Mouse (Mus musculus): Measurements from ENCODE around the gene Dnajc3. TPM values are rescaled to one million over a fixed set of nuclear protein-coding genes. Genes with fewer than 3 reads are reported as not detected.
A peak's percentile ranks its signal among the peaks of the same experiment; 100 is the strongest.

The Dnajc3 gene
- polyA plus RNA-seq, 1 experiment from 2014 or later = 24.4 TPM

- Histone ChIP-seq H3K9ac (ENCODE audit: low read length) (no peak overlapping the region), H3K9me3 (ENCODE audit: control insufficient read depth, low read length) (no peaks in the 10 kb centered on the region), H3K27me3 (ENCODE audit: control insufficient read depth, insufficient read depth, low read length) (no peaks in the 10 kb centered on the region), H3K4me1 (ENCODE audit: control insufficient read depth in 2 of 2, insufficient read depth in 2 of 2, low read length in 2 of 2) (no peaks in the 10 kb centered on the region), H3K27ac (replicated peaks in 1 of 2; ENCODE audit: control insufficient read depth in 1 of 2, insufficient read depth in 1 of 2, low read depth in 2 of 2, low read length in 2 of 2) (no peak overlapping the region), H3K36me3 (ENCODE audit: control insufficient read depth, insufficient read depth, low read length) (no peaks in the 10 kb centered on the region), H3K4me2 (ENCODE audit: low read length) (no peak overlapping the region), H3K4me3 (ENCODE audit: control insufficient read depth in 1 of 2, insufficient read depth in 1 of 2, low read depth in 1 of 2, low read length in 2 of 2) (no peak overlapping the region)
- 92% methylated on average over 1 of the region's 2 CpGs for WGBS
- ATAC-seq (ENCODE audit: insufficient number of reproducible peaks, insufficient read depth, low FRiP score, low read depth) = no peak
Measured at GRCm38 (mm10) chr14:118931181-118931580, 6.6 kb upstream of the Dnajc3 start.

GRCm38 (mm10) chr14:118932956-118933355, 4.8 kb upstream of the Dnajc3 start:
- 65% methylated on average over 8 of the region's 8 CpGs for WGBS
- ATAC-seq (ENCODE audit: insufficient number of reproducible peaks, insufficient read depth, low FRiP score, low read depth) = no peak
- Histone ChIP-seq H3K4me1 (ENCODE audit: control insufficient read depth in 2 of 2, insufficient read depth in 2 of 2, low read length in 2 of 2) (peaks cover 0 to 2% of the 10 kb centered on the region in 2 experiments; a peak in 2 of 4 replicates), H3K27ac (replicated peaks in 1 of 2; ENCODE audit: control insufficient read depth in 1 of 2, insufficient read depth in 1 of 2, low read depth in 2 of 2, low read length in 2 of 2) (no peak overlapping the region), H3K36me3 (ENCODE audit: control insufficient read depth, insufficient read depth, low read length) (no peaks in the 10 kb centered on the region), H3K9me3 (ENCODE audit: control insufficient read depth, low read length) (no peaks in the 10 kb centered on the region), H3K4me2 (ENCODE audit: low read length) (no peak overlapping the region), H3K4me3 (ENCODE audit: control insufficient read depth in 1 of 2, insufficient read depth in 1 of 2, low read depth in 1 of 2, low read length in 2 of 2) (no peak overlapping the region), H3K27me3 (ENCODE audit: control insufficient read depth, insufficient read depth, low read length) (no peaks in the 10 kb centered on the region), H3K9ac (ENCODE audit: low read length) (no peak overlapping the region)

DNA sequence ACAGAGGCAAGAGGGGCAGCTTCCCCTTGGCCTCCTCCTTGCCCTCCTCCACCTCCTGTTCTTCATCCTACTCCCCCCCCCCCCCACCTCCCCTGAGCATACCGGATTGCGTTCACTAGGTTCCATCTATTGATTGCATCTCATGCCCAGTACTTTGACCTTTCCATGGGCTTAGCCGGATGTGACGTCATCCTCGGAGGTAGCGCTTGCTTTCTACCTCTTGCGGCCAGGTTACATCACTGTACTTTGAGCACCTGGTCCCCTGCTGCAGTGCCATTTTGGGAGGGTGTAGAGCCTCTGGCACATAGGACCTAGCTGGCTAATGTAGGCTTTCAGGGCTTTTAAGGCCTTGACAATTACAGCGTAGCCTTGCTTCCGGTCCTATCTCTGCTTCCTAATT, 3.1 kb upstream of the Dnajc3 start:
- peaks cover 2 to 11% of the 10 kb centered on the region in 2 experiments for H3K4me1 ChIP-seq (ENCODE audit: control insufficient read depth in 2 of 2, insufficient read depth in 2 of 2, low read length in 2 of 2)
- H3K9ac ChIP-seq (ENCODE audit: low read length) = no peak overlapping the region
- no peak overlapping the region for H3K4me3 ChIP-seq (ENCODE audit: control insufficient read depth in 1 of 2, insufficient read depth in 1 of 2, low read depth in 1 of 2, low read length in 2 of 2)
- WGBS = 75% methylated on average over 9 of the region's 9 CpGs
- no peaks in the 10 kb centered on the region for H3K36me3 ChIP-seq (ENCODE audit: control insufficient read depth, insufficient read depth, low read length)
- H3K27ac ChIP-seq (replicated peaks in 1 of 2; ENCODE audit: control insufficient read depth in 1 of 2, insufficient read depth in 1 of 2, low read depth in 2 of 2, low read length in 2 of 2) = no peak overlapping the region
- ATAC-seq (ENCODE audit: insufficient number of reproducible peaks, insufficient read depth, low FRiP score, low read depth) = no peak
- no peak overlapping the region for H3K4me2 ChIP-seq (ENCODE audit: low read length)
- H3K27me3 ChIP-seq (ENCODE audit: control insufficient read depth, insufficient read depth, low read length) = no peaks in the 10 kb centered on the region
- no peaks in the 10 kb centered on the region for H3K9me3 ChIP-seq (ENCODE audit: control insufficient read depth, low read length)

DNA sequence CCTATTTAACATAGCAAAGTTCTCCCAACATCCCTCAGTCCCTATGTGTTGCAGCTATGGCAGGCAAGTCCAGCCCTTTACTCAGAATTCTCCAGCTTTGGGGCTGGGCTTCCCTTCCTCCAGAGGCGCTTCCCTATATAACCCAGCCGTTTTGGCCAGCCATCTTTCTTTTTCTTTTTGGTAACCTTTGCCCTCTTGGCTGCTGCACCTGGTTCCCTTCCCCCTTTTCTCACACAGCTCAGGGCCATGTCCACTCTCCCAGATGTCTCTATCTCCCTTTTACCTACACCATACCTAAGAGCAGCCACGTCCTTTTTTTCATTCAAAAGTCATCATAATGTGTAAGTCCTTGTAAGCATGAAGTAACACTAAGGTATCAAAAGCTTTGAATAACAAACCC, 1.5 kb upstream of the Dnajc3 start:
- ATAC-seq (ENCODE audit: insufficient number of reproducible peaks, insufficient read depth, low FRiP score, low read depth) = no peak
- whole genome bisulfite sequencing = 74% methylated on average over 3 of the region's 3 CpGs
- H3K27ac ChIP-seq (replicated peaks in 1 of 2; ENCODE audit: control insufficient read depth in 1 of 2, insufficient read depth in 1 of 2, low read depth in 2 of 2, low read length in 2 of 2) = no peak overlapping the region

GRCm38 (mm10) chr14:118936952-118937351, 824 bp upstream of the Dnajc3 start:
- Histone ChIP-seq H3K27me3 (ENCODE audit: control insufficient read depth, insufficient read depth, low read length) (no peaks in the 10 kb centered on the region), H3K27ac (replicated peaks in 1 of 2; ENCODE audit: control insufficient read depth in 1 of 2, insufficient read depth in 1 of 2, low read depth in 2 of 2, low read length in 2 of 2) (peak overlapping the region; percentile 74 to 82; a peak in 3 of 4 replicates), H3K9me3 (ENCODE audit: control insufficient read depth, low read length) (no peaks in the 10 kb centered on the region), H3K4me1 (ENCODE audit: control insufficient read depth in 2 of 2, insufficient read depth in 2 of 2, low read length in 2 of 2) (peaks cover 4 to 27% of the 10 kb centered on the region in 2 experiments), H3K4me2 (ENCODE audit: low read length) (peak overlapping the region; percentile 80), H3K36me3 (ENCODE audit: control insufficient read depth, insufficient read depth, low read length) (0 out of 2 replicates have a peak, but pooled peaks cover 3% of the 10 kb centered on the region), H3K4me3 (ENCODE audit: control insufficient read depth in 1 of 2, insufficient read depth in 1 of 2, low read depth in 1 of 2, low read length in 2 of 2) (peak overlapping the region; percentile 54 to 88), H3K9ac (ENCODE audit: low read length) (peak overlapping the region; percentile 69)
- WGBS = 36% methylated on average over 4 of the region's 4 CpGs
- no peak for ATAC-seq (ENCODE audit: insufficient number of reproducible peaks, insufficient read depth, low FRiP score, low read depth)

More for the DNA sequence above, 1.5 kb upstream of the Dnajc3 start:
- Histone ChIP-seq H3K27me3 (ENCODE audit: control insufficient read depth, insufficient read depth, low read length) (no peaks in the 10 kb centered on the region), H3K9ac (ENCODE audit: low read length) (no peak overlapping the region), H3K4me3 (ENCODE audit: control insufficient read depth in 1 of 2, insufficient read depth in 1 of 2, low read depth in 1 of 2, low read length in 2 of 2) (no peak overlapping the region), H3K36me3 (ENCODE audit: control insufficient read depth, insufficient read depth, low read length) (0 out of 2 replicates have a peak, but pooled peaks cover 3% of the 10 kb centered on the region), H3K4me1 (ENCODE audit: control insufficient read depth in 2 of 2, insufficient read depth in 2 of 2, low read length in 2 of 2) (peaks cover 2 to 23% of the 10 kb centered on the region in 2 experiments), H3K4me2 (ENCODE audit: low read length) (no peak overlapping the region), H3K9me3 (ENCODE audit: control insufficient read depth, low read length) (no peaks in the 10 kb centered on the region)

- Histone ChIP-seq H3K9me3 (ENCODE audit: control insufficient read depth, low read length) (no peaks in the 10 kb centered on the region), H3K4me2 (ENCODE audit: low read length) (peak overlapping the region; percentile 77), H3K36me3 (ENCODE audit: control insufficient read depth, insufficient read depth, low read length) (0 out of 2 replicates have a peak, but pooled peaks cover 3% of the 10 kb centered on the region), H3K27ac (replicated peaks in 1 of 2; ENCODE audit: control insufficient read depth in 1 of 2, insufficient read depth in 1 of 2, low read depth in 2 of 2, low read length in 2 of 2) (peak overlapping the region; percentile 73 to 95), H3K27me3 (ENCODE audit: control insufficient read depth, insufficient read depth, low read length) (no peaks in the 10 kb centered on the region), H3K9ac (ENCODE audit: low read length) (peak overlapping the region; percentile 99), H3K4me1 (ENCODE audit: control insufficient read depth in 2 of 2, insufficient read depth in 2 of 2, low read length in 2 of 2) (peaks cover 7 to 30% of the 10 kb centered on the region in 2 experiments), H3K4me3 (ENCODE audit: control insufficient read depth in 1 of 2, insufficient read depth in 1 of 2, low read depth in 1 of 2, low read length in 2 of 2) (peak overlapping the region; percentile 77 to 88)
- 1% methylated on average over 7 of the region's 7 CpGs for WGBS
- ATAC-seq (ENCODE audit: insufficient number of reproducible peaks, insufficient read depth, low FRiP score, low read depth) = no peak
Measured at GRCm38 (mm10) chr14:118938551-118938950, 775 bp downstream of the Dnajc3 start.

GRCm38 (mm10) chr14:118940796-118941495, 3.2 kb downstream of the Dnajc3 start:
- no peak for ATAC-seq (ENCODE audit: insufficient number of reproducible peaks, insufficient read depth, low FRiP score, low read depth)
- Histone ChIP-seq H3K27ac (replicated peaks in 1 of 2; ENCODE audit: control insufficient read depth in 1 of 2, insufficient read depth in 1 of 2, low read depth in 2 of 2, low read length in 2 of 2) (no peak overlapping the region), H3K4me1 (ENCODE audit: control insufficient read depth in 2 of 2, insufficient read depth in 2 of 2, low read length in 2 of 2) (peaks cover 9 to 30% of the 10 kb centered on the region in 2 experiments), H3K9ac (ENCODE audit: low read length) (no peak overlapping the region), H3K27me3 (ENCODE audit: control insufficient read depth, insufficient read depth, low read length) (no peaks in the 10 kb centered on the region), H3K4me3 (ENCODE audit: control insufficient read depth in 1 of 2, insufficient read depth in 1 of 2, low read depth in 1 of 2, low read length in 2 of 2) (no peak overlapping the region), H3K9me3 (ENCODE audit: control insufficient read depth, low read length) (no peaks in the 10 kb centered on the region), H3K36me3 (ENCODE audit: control insufficient read depth, insufficient read depth, low read length) (0 out of 2 replicates have a peak, but pooled peaks cover 3% of the 10 kb centered on the region), H3K4me2 (ENCODE audit: low read length) (no peak overlapping the region)
- WGBS = 72% methylated on average over 4 of the region's 4 CpGs
